Mouse (Mus musculus) CH12.LX (cell line): ENCODE results near the gene Dclk3. TPM values are rescaled to one million over a fixed set of nuclear protein-coding genes. Genes with fewer than 3 reads are reported as not detected.

Experiments used
- DNase-seq: peaks from one replicate; pipeline ENCODE4 v3.0.0-alpha.2; 2013; ENCODE audit errors: extremely low read depth
- H3K27ac ChIP-seq: 2 replicates; pipeline ENCODE4 v1.5.1; 2012; ENCODE audit warnings: low read depth, mild to moderate bottlenecking, control low read depth, moderate library complexity; ENCODE audit not compliant: insufficient read depth
- H3K27me3 ChIP-seq: replicated peaks from 2 replicates; pipeline ENCODE3; 2012; ENCODE audit warnings: inconsistent platforms
- H3K36me3 ChIP-seq, 2 experiments: replicated peaks in 1 of 2; 2 replicates each; pipeline versions ENCODE3 to v1.6.1; 2012; ENCODE audit warnings: inconsistent platforms in 1 of 2, low read length in 1 of 2, mild to moderate bottlenecking in 1 of 2, mixed read lengths in 1 of 2, moderate library complexity in 1 of 2; ENCODE audit not compliant: control insufficient read depth in 1 of 2, insufficient read depth in 1 of 2
- H3K4me1 ChIP-seq, 2 experiments: 2 replicates each; pipeline ENCODE4 v1.6.1; 2012; ENCODE audit warnings: inconsistent platforms in 1 of 2, moderate library complexity in 1 of 2; ENCODE audit not compliant: insufficient read depth in 2 of 2, control insufficient read depth in 1 of 2
- H3K4me2 ChIP-seq: 2 replicates; pipeline ENCODE4 v1.6.1; 2012; ENCODE audit warnings: low read depth, mild to moderate bottlenecking, control low read depth; ENCODE audit not compliant: poor library complexity, insufficient read depth, severe bottlenecking
- H3K4me3 ChIP-seq, 3 experiments: fragments of 150-350 bp in 1 of 3; sonication (generic) in 1 of 3; replicated peaks in 1 of 3; 2 replicates each; pipeline versions ENCODE3 to v1.5.1; 2011 to 2012; ENCODE audit warnings: low read depth in 2 of 3, low read length in 2 of 3, mild to moderate bottlenecking in 2 of 3, moderate library complexity in 2 of 3, control low read depth in 1 of 3, improper control_type of control experiment in 1 of 3, inconsistent platforms in 1 of 3, mixed read lengths in 1 of 3; ENCODE audit not compliant: poor library complexity in 1 of 3
- H3K79me2 ChIP-seq: replicated peaks from 2 replicates; pipeline ENCODE4 v1.6.1; 2012; ENCODE audit warnings: mild to moderate bottlenecking, moderate library complexity; ENCODE audit not compliant: control insufficient read depth, poor library complexity, insufficient read depth, severe bottlenecking; ENCODE audit errors: extremely low read depth
- H3K9ac ChIP-seq: 2 replicates; pipeline ENCODE4 v1.6.1; 2012; ENCODE audit warnings: low read depth, mild to moderate bottlenecking, control low read depth, moderate library complexity; ENCODE audit not compliant: insufficient read depth
- H3K9me3 ChIP-seq: replicated peaks from 2 replicates; pipeline ENCODE3; 2012; ENCODE audit warnings: low read length, inconsistent platforms, mixed read lengths
- BHLHE40 ChIP-seq: IDR thresholded peaks from 2 replicates; pipeline ENCODE4 v1.6.1; 2011; ENCODE audit warnings: mild to moderate bottlenecking, low read depth, low read length, improper control_type of control experiment
- CHD1 ChIP-seq: IDR thresholded peaks from 2 replicates; pipeline ENCODE4 v1.6.1; 2012; ENCODE audit warnings: low read depth, low read length, improper control_type of control experiment, inconsistent platforms
- CTCF ChIP-seq, 2 experiments: IDR thresholded peaks in 1 of 2; conservative IDR thresholded peaks in 1 of 2; 2 replicates each; pipeline ENCODE4 v1.5.1; 2011 to 2012; ENCODE audit warnings: low read depth in 2 of 2, low read length in 2 of 2, improper control_type of control experiment in 1 of 2, inconsistent platforms in 1 of 2, mild to moderate bottlenecking in 1 of 2, moderate library complexity in 1 of 2
- E2F4 ChIP-seq: IDR thresholded peaks from 2 replicates; pipeline ENCODE4 v1.6.1; 2011; ENCODE audit warnings: low read depth, low read length, improper control_type of control experiment; ENCODE audit not compliant: insufficient replicate concordance
- ELF1 ChIP-seq: IDR thresholded peaks from 2 replicates; pipeline ENCODE4 v1.6.1; 2014; ENCODE audit warnings: low read depth, mild to moderate bottlenecking, inconsistent platforms, low read length, improper control_type of control experiment
- ETS1 ChIP-seq: conservative IDR thresholded peaks from 2 replicates; pipeline ENCODE4 v1.6.1; 2012; ENCODE audit warnings: low read depth, mild to moderate bottlenecking, inconsistent platforms, low read length, improper control_type of control experiment, moderate library complexity
- GABPA ChIP-seq: IDR thresholded peaks from 2 replicates; pipeline ENCODE4 v1.6.1; 2012; ENCODE audit warnings: low read depth, low read length, improper control_type of control experiment, inconsistent platforms; ENCODE audit not compliant: insufficient replicate concordance
- HCFC1 ChIP-seq: IDR thresholded peaks from 2 replicates; pipeline ENCODE4 v1.6.1; 2012; ENCODE audit warnings: low read depth, mild to moderate bottlenecking, inconsistent platforms, low read length, improper control_type of control experiment
- MAX ChIP-seq: IDR thresholded peaks from 2 replicates; pipeline ENCODE4 v1.6.1; 2011; ENCODE audit warnings: low read length, improper control_type of control experiment
- MAZ ChIP-seq: IDR thresholded peaks from 2 replicates; pipeline ENCODE4 v1.6.1; 2012; ENCODE audit warnings: low read depth, mild to moderate bottlenecking, inconsistent platforms, low read length, improper control_type of control experiment, moderate library complexity
- MXI1 ChIP-seq: IDR thresholded peaks from 2 replicates; pipeline ENCODE4 v1.6.1; 2011; ENCODE audit warnings: mild to moderate bottlenecking, low read depth, low read length, improper control_type of control experiment
- MYC ChIP-seq: IDR thresholded peaks from 2 replicates; pipeline ENCODE4 v1.6.1; 2011; ENCODE audit warnings: low read depth, mild to moderate bottlenecking, improper control_type of control experiment, low read length
- NRF1 ChIP-seq: IDR thresholded peaks from 2 replicates; pipeline ENCODE4 v1.6.1; 2014; ENCODE audit warnings: low read depth, mild to moderate bottlenecking, inconsistent platforms, low read length, improper control_type of control experiment, moderate library complexity
- RAD21 ChIP-seq: IDR thresholded peaks from 2 replicates; pipeline ENCODE4 v1.6.1; 2011; ENCODE audit warnings: low read depth, mild to moderate bottlenecking, low read length, improper control_type of control experiment, moderate library complexity
- RCOR1 ChIP-seq: conservative IDR thresholded peaks from 2 replicates; pipeline ENCODE4 v1.6.1; 2012; ENCODE audit warnings: low read depth, mild to moderate bottlenecking, inconsistent platforms, low read length, improper control_type of control experiment
- SIN3A ChIP-seq: IDR thresholded peaks from 2 replicates; pipeline ENCODE4 v1.6.1; 2012; ENCODE audit warnings: low read length, improper control_type of control experiment, inconsistent platforms
- SMC3 ChIP-seq: IDR thresholded peaks from 2 replicates; pipeline ENCODE4 v1.6.1; 2011; ENCODE audit warnings: low read depth, low read length, improper control_type of control experiment
- TCF12 ChIP-seq: IDR thresholded peaks from 2 replicates; pipeline ENCODE4 v1.6.1; 2014; ENCODE audit warnings: low read depth, mild to moderate bottlenecking, inconsistent platforms, low read length, improper control_type of control experiment
- ZC3H11A ChIP-seq: IDR thresholded peaks from 2 replicates; pipeline ENCODE4 v1.6.1; 2012; ENCODE audit warnings: low read depth, mild to moderate bottlenecking, inconsistent platforms, low read length, improper control_type of control experiment
- ZKSCAN1 ChIP-seq: IDR thresholded peaks from 2 replicates; pipeline ENCODE4 v1.6.1; 2012; ENCODE audit warnings: low read depth, inconsistent platforms, low read length, improper control_type of control experiment, borderline replicate concordance
- dilution Hi-C: fragments of 300-500 bp; cut with MboI; formaldehyde crosslinking; loops from 2 replicates; pipeline ENCODE4 v1.14.3; 2020; ENCODE audit warnings: low sequenced_read_pairs; ENCODE audit not compliant: extremely low pct_unique_long_range_greater_than_20kb, extremely low pct_ligation_motif_present
- in situ Hi-C: fragments of 300-500 bp; cut with MboI; formaldehyde crosslinking; loops from 3 replicates; pipeline ENCODE4 v1.14.3; 2019; ENCODE audit warnings: low sequenced_read_pairs, low pct_ligation_motif_present, low pct_unique_long_range_greater_than_20kb, mixed read lengths
- polyA plus RNA-seq: library from polyadenylated mRNA; unstranded; fragments of >175 nt; gene quantifications from 2 replicates; pipeline ENCODE4 v1.2.1, GENCODE M21; 2012; ENCODE audit warnings: low read depth; ENCODE audit not compliant: insufficient read length
- total RNA-seq, 2 experiments: library from RNA; depleted of rRNA; stranded (reverse); fragments of 300-350 nt in 1 of 2; fragments of >200 nt in 1 of 2; gene quantifications; 2 replicates each; pipeline ENCODE4 v1.2.3; 2012 to 2014

Dclk3 gene
- total and polyA plus RNA-seq, 3 experiments: 0.17 to 1.1 (median 0.33) TPM

DNA sequence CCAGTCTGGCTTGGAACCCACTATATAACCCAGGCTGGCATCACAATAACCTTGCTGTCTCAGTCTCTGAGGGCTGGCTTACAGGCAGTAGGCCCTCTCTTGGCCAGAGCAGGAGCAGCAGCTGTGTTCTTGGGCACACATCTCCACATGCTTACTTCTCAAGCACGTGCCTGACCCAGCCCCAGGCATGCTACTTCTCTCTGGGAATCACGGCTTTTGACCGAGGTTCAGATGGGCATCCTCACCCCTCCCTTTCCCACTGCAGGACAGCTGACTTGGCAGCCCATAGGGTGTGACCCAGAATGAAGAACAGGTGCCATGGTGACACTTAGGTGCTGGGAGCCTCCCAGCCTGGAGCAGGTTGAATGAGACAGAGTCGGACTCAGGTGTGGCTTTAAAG is 52.4 kb downstream of the Dclk3 start:
- no peak for DNase-seq
- H3K36me3 ChIP-seq: no peaks in the 10 kb centered on the region
- H3K79me2 ChIP-seq: no peaks in the 10 kb centered on the region
- H3K9ac ChIP-seq: no peak overlapping the region
- H3K4me3 ChIP-seq: no peak overlapping the region
- no peak overlapping the region for H3K27ac ChIP-seq
- no peak overlapping the region for H3K4me2 ChIP-seq
- H3K27me3 ChIP-seq: peaks cover 51% of the 10 kb centered on the region
- TF ChIP-seq ETS1: no peak
- no peak for TF ChIP-seq ELF1
- peak; percentile 19; the same call in 1 of the 2 replicates for TF ChIP-seq BHLHE40
- peaks cover 0 to 2% of the 10 kb centered on the region in 2 experiments; a peak in 1 of 4 replicates for H3K4me1 ChIP-seq
- dilution Hi-C loops (no loop called here), in situ Hi-C loops (loop anchor here (25.0 kb wide), 1 partner anchor 1946 kb away; no protein-coding TSS in a partner anchor)
- no peaks in the 10 kb centered on the region for H3K9me3 ChIP-seq

DNA sequence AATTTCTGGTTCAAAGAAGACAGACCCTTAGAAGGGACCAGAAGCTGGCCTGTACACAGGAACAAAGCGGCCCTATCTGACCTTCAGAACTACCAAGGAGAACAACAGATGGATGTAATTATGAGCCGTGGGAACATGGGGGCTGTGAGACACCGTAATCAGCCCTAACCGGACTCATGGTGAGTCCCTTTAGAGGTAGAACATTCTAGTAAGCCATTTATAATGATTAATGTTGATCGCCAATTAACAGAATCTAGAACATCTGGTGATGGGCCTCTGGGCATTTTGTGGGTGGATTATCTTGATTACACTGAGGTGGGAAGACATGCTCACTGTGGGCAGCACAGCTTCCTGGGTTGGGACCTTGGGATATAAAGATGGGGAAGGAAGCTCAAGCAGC is 54.6 kb downstream of the Dclk3 start:
- TF ChIP-seq TCF12 (no peak), MAX (no peak), SIN3A (no peak), MAZ (no peak), ZC3H11A (no peak)
- DNase-seq: no peak
- no peak overlapping the region for H3K4me2 ChIP-seq
- peaks cover 59% of the 10 kb centered on the region for H3K27me3 ChIP-seq
- no peak overlapping the region for H3K27ac ChIP-seq
- no peaks in the 10 kb centered on the region for H3K79me2 ChIP-seq
- dilution Hi-C loops (no loop called here), in situ Hi-C loops (loop anchor here (25.0 kb wide), 1 partner anchor 1944 kb away; no protein-coding TSS in a partner anchor)
- no peaks in the 10 kb centered on the region for H3K9me3 ChIP-seq
- peaks cover 2% of the 10 kb centered on the region in 2 experiments; a peak in 2 of 4 replicates for H3K4me1 ChIP-seq
- H3K36me3 ChIP-seq: no peaks in the 10 kb centered on the region
- H3K9ac ChIP-seq: no peak overlapping the region
- no peak overlapping the region for H3K4me3 ChIP-seq

DNA sequence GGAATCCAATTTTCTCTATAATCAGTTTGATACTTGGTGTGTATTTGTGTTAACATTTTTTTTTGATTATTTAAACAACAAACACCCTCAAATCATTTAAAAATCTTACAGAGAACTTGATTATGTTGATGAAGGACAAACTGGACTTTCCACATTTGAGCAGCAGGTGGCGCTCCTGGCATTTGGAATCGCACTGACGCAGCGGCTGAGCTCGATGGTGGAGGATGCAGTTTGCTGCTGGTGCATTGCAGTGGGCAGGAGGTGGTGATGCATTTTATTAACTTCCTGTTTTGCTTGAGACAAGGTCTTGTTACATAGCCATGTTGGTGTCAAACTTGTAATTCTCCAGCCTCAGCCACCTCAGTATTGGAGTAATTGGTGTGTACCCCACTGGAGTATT is 56.7 kb downstream of the Dclk3 start:
- DNase-seq: peak; percentile 74
- no peak overlapping the region for H3K27ac ChIP-seq
- H3K36me3 ChIP-seq: no peaks in the 10 kb centered on the region
- H3K4me2 ChIP-seq: no peak overlapping the region
- in situ Hi-C loops (loop anchor here (25.0 kb wide), 1 partner anchor 1942 kb away; no protein-coding TSS in a partner anchor), dilution Hi-C loops (no loop called here)
- no peak overlapping the region for H3K4me3 ChIP-seq
- H3K4me1 ChIP-seq: peaks cover 2% of the 10 kb centered on the region in 2 experiments; a peak in 2 of 4 replicates
- H3K9me3 ChIP-seq: no peaks in the 10 kb centered on the region
- TF ChIP-seq E2F4: no peak
- no peak for TF ChIP-seq ZC3H11A
- TF ChIP-seq CHD1: no peak
- TF ChIP-seq BHLHE40: no peak
- TF ChIP-seq SMC3: peak; percentile 73
- no peak for TF ChIP-seq NRF1
- TF ChIP-seq MXI1: no peak
- peak; percentile 55 to 88 for TF ChIP-seq CTCF (conservative IDR thresholded peaks at IDR 0.05 in 1 of 2, IDR thresholded peaks at IDR 0.05 in 1 of 2; ENCODE audit: low read depth in 2 of 2, low read length in 2 of 2)
- no peak for TF ChIP-seq ZKSCAN1
- TF ChIP-seq RCOR1: no peak
- TF ChIP-seq RAD21: peak; percentile 89
- no peak for TF ChIP-seq MYC
- TF ChIP-seq GABPA: no peak
- TF ChIP-seq HCFC1: no peak
- TF ChIP-seq, all 38 proteins: peak for 3
- no peaks in the 10 kb centered on the region for H3K79me2 ChIP-seq
- H3K27me3 ChIP-seq: peaks cover 65% of the 10 kb centered on the region
- no peak overlapping the region for H3K9ac ChIP-seq
